33 mouse cellular contexts compared by ENCODE assay signal in the genomic region with DNA sequence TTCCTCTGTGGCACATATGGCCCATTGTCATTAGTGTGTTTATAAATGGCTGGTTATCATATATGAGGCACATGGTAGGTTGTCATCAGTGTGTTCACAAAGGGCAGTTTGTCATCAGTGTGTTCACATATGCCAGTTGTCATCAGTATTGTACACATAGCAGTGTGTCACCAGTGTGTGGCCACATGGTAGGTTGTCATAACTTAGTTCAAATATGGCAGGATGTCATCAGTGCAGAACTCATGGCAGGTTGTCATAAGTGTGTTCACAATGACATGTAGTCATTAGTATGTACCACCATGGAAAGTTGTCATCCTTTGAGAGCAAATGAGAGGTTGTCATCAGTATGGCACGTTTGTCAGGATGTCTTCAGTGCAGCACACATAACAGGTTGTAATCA. TPM values are rescaled to one million over a fixed set of nuclear protein-coding genes. Genes with fewer than 3 reads are reported as not detected.
DNase-seq lines count a peak whose midpoint lies in the region; ATAC-seq lines count a peak whose summit lies in the region.
"Had no signal": no experiment of that assay in that cellular context is flagged by ENCODE, and none has a peak within 500 bp of the region (broad histone marks: within the 10 kb centered on the region; RNA-seq: fewer than 3 reads in every experiment).

No protein-coding gene starts in this region.

- no peak overlapping the region for H3K4me3 ChIP-seq in forebrain, embryonic 14.5 days (ENCODE audit: low read depth, low read length)
- H3K4me3 ChIP-seq in forebrain, embryonic 11.5 days (ENCODE audit: low read depth, low read length) = no peak overlapping the region
- H3K4me3 ChIP-seq in neural tube, embryonic 11.5 days (ENCODE audit: low read depth, low read length) = no peak overlapping the region
- no peak overlapping the region for H3K4me3 ChIP-seq in neural tube, embryonic 15.5 days (replicated peaks)
- H3K4me3 ChIP-seq in forebrain, embryonic 16.5 days (replicated peaks; ENCODE audit: low read length) = no peak overlapping the region
- H3K4me3 ChIP-seq: embryonic facial prominence, embryonic 10.5 days; embryonic facial prominence, embryonic 13.5 days; erythroblast, embryonic 14.5 days; gastrocnemius, adult 2 months; heart, embryonic 12.5 days; heart, embryonic 15.5 days; hindbrain, embryonic 10.5 days; hindbrain, embryonic 13.5 days had no signal

- no peaks in the 10 kb centered on the region for H3K9me3 ChIP-seq in forebrain, embryonic 14.5 days (replicated peaks; ENCODE audit: control insufficient read depth, low read length)
- no peaks in the 10 kb centered on the region for H3K9me3 ChIP-seq in forebrain, embryonic 11.5 days (ENCODE audit: control insufficient read depth, low read length)
- H3K9me3 ChIP-seq in neural tube, embryonic 11.5 days (ENCODE audit: control insufficient read depth, low read length) = no peaks in the 10 kb centered on the region
- H3K9me3 ChIP-seq in neural tube, embryonic 15.5 days (replicated peaks) = no peaks in the 10 kb centered on the region
- H3K9me3 ChIP-seq in forebrain, embryonic 16.5 days (ENCODE audit: control insufficient read depth, low read length) = 0 out of 2 replicates have a peak, but pooled peaks cover 2% of the 10 kb centered on the region
- H3K9me3 ChIP-seq: embryonic facial prominence, embryonic 10.5 days; embryonic facial prominence, embryonic 13.5 days; G1E; heart, embryonic 12.5 days; heart, embryonic 15.5 days; hindbrain, embryonic 10.5 days; hindbrain, embryonic 13.5 days had no signal

- H3K36me3 ChIP-seq in forebrain, embryonic 14.5 days (ENCODE audit: control insufficient read depth, insufficient read depth, low read length) = no peaks in the 10 kb centered on the region
- no peaks in the 10 kb centered on the region for H3K36me3 ChIP-seq in forebrain, embryonic 11.5 days (ENCODE audit: control insufficient read depth, insufficient read depth, low read length)
- H3K36me3 ChIP-seq in neural tube, embryonic 11.5 days (ENCODE audit: control insufficient read depth, insufficient read depth, low read length) = no peaks in the 10 kb centered on the region
- no peaks in the 10 kb centered on the region for H3K36me3 ChIP-seq in neural tube, embryonic 15.5 days
- no peaks in the 10 kb centered on the region for H3K36me3 ChIP-seq in forebrain, embryonic 16.5 days (ENCODE audit: control insufficient read depth, insufficient read depth)
- H3K36me3 ChIP-seq: embryonic facial prominence, embryonic 10.5 days; embryonic facial prominence, embryonic 13.5 days; G1E; heart, embryonic 12.5 days; heart, embryonic 15.5 days; hindbrain, embryonic 10.5 days; hindbrain, embryonic 13.5 days had no signal

- no peak overlapping the region for H3K9ac ChIP-seq in forebrain, embryonic 14.5 days (ENCODE audit: low read length)
- H3K9ac ChIP-seq in forebrain, embryonic 11.5 days (ENCODE audit: low read length) = no peak overlapping the region
- H3K9ac ChIP-seq in neural tube, embryonic 11.5 days (ENCODE audit: low read length) = no peak overlapping the region
- H3K9ac ChIP-seq in neural tube, embryonic 15.5 days (replicated peaks) = no peak overlapping the region
- H3K9ac ChIP-seq in forebrain, embryonic 16.5 days (replicated peaks; ENCODE audit: low read depth, low read length) = no peak overlapping the region
- H3K9ac ChIP-seq: embryonic facial prominence, embryonic 13.5 days; heart, embryonic 12.5 days; heart, embryonic 15.5 days; hindbrain, embryonic 13.5 days had no signal

- H3K4me2 ChIP-seq in forebrain, embryonic 14.5 days (ENCODE audit: low read length) = no peak overlapping the region
- H3K4me2 ChIP-seq in forebrain, embryonic 11.5 days (ENCODE audit: low read depth, low read length, severe bottlenecking) = no peak overlapping the region
- no peak overlapping the region for H3K4me2 ChIP-seq in neural tube, embryonic 11.5 days (ENCODE audit: low read depth)
- no peak overlapping the region for H3K4me2 ChIP-seq in neural tube, embryonic 15.5 days
- no peak overlapping the region for H3K4me2 ChIP-seq in forebrain, embryonic 16.5 days (ENCODE audit: low read length)
- H3K4me2 ChIP-seq: embryonic facial prominence, embryonic 13.5 days; heart, embryonic 12.5 days; heart, embryonic 15.5 days; hindbrain, embryonic 13.5 days had no signal

- no peak for DNase-seq in forebrain, embryonic 14.5 days (ENCODE audit: low spot score)
- DNase-seq in forebrain, embryonic 11.5 days (ENCODE audit: low spot score) = no peak
- DNase-seq in neural tube, embryonic 11.5 days (ENCODE audit: low spot score) = no peak
- DNase-seq in adrenal gland, adult (ENCODE audit: inconsistent age in 2 of 2, low spot score in 1 of 2) = no peak
- DNase-seq: adrenal gland, adult 2 months; adrenal gland, postnatal 14 days; B cell, adult 2 months; cerebellum, adult 11-12 months; cerebellum, adult 8-10 months; cerebellum, postnatal 10 days; cerebellum, postnatal 36 days; embryo, embryonic 11 days; gastrocnemius, adult 2 months; gastrocnemius, postnatal 14 days; heart, adult 11 months; heart, postnatal 10 days; heart, postnatal 36 days; kidney, adult 11 months; kidney, adult 8-10 months had no signal

- WGBS in forebrain, embryonic 14.5 days = 51% methylated on average over 1 of the region's 1 CpGs
- WGBS in forebrain, embryonic 11.5 days = 59% methylated on average over 1 of the region's 1 CpGs
- 76% methylated on average over 1 of the region's 1 CpGs for WGBS in neural tube, embryonic 11.5 days
- 56% methylated on average over 1 of the region's 1 CpGs for WGBS in neural tube, embryonic 15.5 days
- WGBS in forebrain, embryonic 16.5 days = 44% methylated on average over 1 of the region's 1 CpGs

- no peaks in the 10 kb centered on the region for H3K27me3 ChIP-seq in forebrain, embryonic 14.5 days (replicated peaks; ENCODE audit: control insufficient read depth, insufficient read depth, low read length)
- no peaks in the 10 kb centered on the region for H3K27me3 ChIP-seq in forebrain, embryonic 11.5 days (ENCODE audit: control insufficient read depth, insufficient read depth, low read length)
- no peaks in the 10 kb centered on the region for H3K27me3 ChIP-seq in neural tube, embryonic 11.5 days (ENCODE audit: control insufficient read depth, insufficient read depth, low read length)
- no peaks in the 10 kb centered on the region for H3K27me3 ChIP-seq in neural tube, embryonic 15.5 days (replicated peaks)
- no peaks in the 10 kb centered on the region for H3K27me3 ChIP-seq in forebrain, embryonic 16.5 days (replicated peaks; ENCODE audit: control insufficient read depth, insufficient read depth, low read length)
- H3K27me3 ChIP-seq: CH12.LX; embryonic facial prominence, embryonic 13.5 days; heart, embryonic 12.5 days; heart, embryonic 15.5 days; hindbrain, embryonic 13.5 days; Patski had no signal

- H3K4me1 ChIP-seq in forebrain, embryonic 14.5 days (ENCODE audit: control insufficient read depth, insufficient read depth, low read length) = no peaks in the 10 kb centered on the region
- H3K4me1 ChIP-seq in forebrain, embryonic 11.5 days (replicated peaks; ENCODE audit: control insufficient read depth, insufficient read depth, low read length) = no peaks in the 10 kb centered on the region
- H3K4me1 ChIP-seq in neural tube, embryonic 11.5 days (ENCODE audit: control insufficient read depth, insufficient read depth, low read length) = no peaks in the 10 kb centered on the region
- H3K4me1 ChIP-seq in neural tube, embryonic 15.5 days = no peaks in the 10 kb centered on the region
- H3K4me1 ChIP-seq in forebrain, embryonic 16.5 days (replicated peaks; ENCODE audit: control insufficient read depth, insufficient read depth, low read length) = no peaks in the 10 kb centered on the region
- H3K4me1 ChIP-seq: embryonic facial prominence, embryonic 10.5 days; embryonic facial prominence, embryonic 13.5 days; heart, embryonic 12.5 days; heart, embryonic 15.5 days; hindbrain, embryonic 10.5 days; hindbrain, embryonic 13.5 days had no signal

- ATAC-seq in forebrain, embryonic 14.5 days = peak; percentile 52; the same call in 1 of the 2 replicates
- ATAC-seq in forebrain, embryonic 11.5 days (replicated peaks; ENCODE audit: low FRiP score) = no peak
- 0 out of 2 replicates have a peak, but pooled peaks have one; percentile 35 for ATAC-seq in neural tube, embryonic 11.5 days (ENCODE audit: insufficient read depth, low FRiP score, low TSS enrichment)
- ATAC-seq in neural tube, embryonic 15.5 days (ENCODE audit: low FRiP score) = no peak
- peak; percentile 38; the same call in 1 of the 2 replicates for ATAC-seq in forebrain, embryonic 16.5 days
- ATAC-seq: hindbrain, embryonic 16.5 days; inflammation-experienced regulatory T-cells, adult 6 months; Patski had no signal

- no peak overlapping the region for H3K27ac ChIP-seq in forebrain, embryonic 14.5 days (ENCODE audit: low read depth, low read length)
- H3K27ac ChIP-seq in forebrain, embryonic 11.5 days (ENCODE audit: low read depth, low read length) = no peak overlapping the region
- H3K27ac ChIP-seq in neural tube, embryonic 11.5 days (ENCODE audit: low read depth, low read length) = no peak overlapping the region
- H3K27ac ChIP-seq in neural tube, embryonic 15.5 days (replicated peaks) = no peak overlapping the region
- H3K27ac ChIP-seq in forebrain, embryonic 16.5 days (ENCODE audit: low read length) = no peak overlapping the region
- H3K27ac ChIP-seq: embryonic facial prominence, embryonic 10.5 days; embryonic facial prominence, embryonic 13.5 days; gastrocnemius, adult 2 months; heart, embryonic 15.5 days; hindbrain, embryonic 10.5 days; hindbrain, embryonic 13.5 days had no signal

RNA-seq across cellular contexts. Expression of a gene that starts 7.0 kb away (rescaled TPM):
- polyA plus RNA-seq in forebrain, embryonic 14.5 days (2014; fragmentation: Nextera tagmentation; extraction: Ambion mirVana) = 5.8 and 6.4 TPM in 2 replicates
- polyA plus RNA-seq in forebrain, embryonic 11.5 days (2014; fragmentation: Nextera tagmentation; extraction: Ambion mirVana) = 2.9 and 4.7 TPM in 2 replicates
- polyA plus RNA-seq in neural tube, embryonic 11.5 days (2014; fragmentation: Nextera tagmentation; extraction: Ambion mirVana) = 7.6 and 8.5 TPM in 2 replicates
- 7.3 and 13.6 TPM in 2 replicates for polyA plus RNA-seq in neural tube, embryonic 15.5 days (2015; fragmentation: Nextera tagmentation; extraction: Ambion mirVana)
- 3.1 and 5.6 TPM in 2 replicates for polyA plus RNA-seq in forebrain, embryonic 16.5 days (2015; fragmentation: Nextera tagmentation; extraction: Ambion mirVana)

Comparison
In these comparisons a context has a peak if more than half of its experiments do, and no peak if none do; other contexts are left out.
1. ATAC-seq: peak in forebrain, embryonic 14.5 days (single experiment), neural tube, embryonic 11.5 days (single experiment) and forebrain, embryonic 16.5 days (single experiment); none in forebrain, embryonic 11.5 days (single experiment) and neural tube, embryonic 15.5 days (single experiment).